Mouse (Mus musculus): ENCODE measurements at regions not wholly inside any gene's neighbourhood (a gene's known extent, or its start where the extent isn't known, plus 50 kb on each side); places are given as distances from the start of the nearest gene placed in this dataset.

DNA sequence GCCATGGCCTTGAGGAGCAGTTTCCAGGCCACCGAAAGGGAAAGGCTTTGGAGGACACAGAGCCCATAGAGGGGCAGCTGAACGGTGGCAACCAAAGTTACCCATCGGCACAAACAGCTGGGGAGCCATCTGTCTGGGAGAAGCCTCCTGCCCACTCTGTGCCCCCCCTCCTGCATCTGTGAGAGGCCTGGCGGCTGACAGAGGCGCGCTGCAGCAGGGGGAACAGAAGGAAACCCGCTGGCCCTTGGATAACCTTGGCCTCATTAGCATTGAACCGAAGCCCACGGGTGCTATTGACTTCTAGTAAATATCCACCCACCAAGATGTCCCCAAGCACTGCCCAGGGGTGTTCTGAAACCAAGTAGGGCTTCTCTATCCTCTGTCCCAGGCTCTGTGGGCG, 209.6 kb upstream of the Prox1 start:
- TF ChIP-seq POLR2A (IDR thresholded peaks at IDR 0.05; ENCODE audit: low read depth, low read length) (no peak), CTCF (conservative IDR thresholded peaks at IDR 0.05; ENCODE audit: insufficient read depth, insufficient read length, low read depth, low read length) (no peak)
